Mouse (Mus musculus): ENCODE measurements around the gene Trem3.

GRCm38 (mm10) chr17:48213511-48213910 lies 34.1 kb upstream of the Trem3 start:
- TF ChIP-seq E2F4 (IDR thresholded peaks at IDR 0.05; ENCODE audit: insufficient read depth) (no peak), POLR2A (IDR thresholded peaks at IDR 0.05; ENCODE audit: insufficient read length, low read depth) (no peak), TCF12 (IDR thresholded peaks at IDR 0.05; ENCODE audit: insufficient read depth, poor library complexity, severe bottlenecking) (no peak), MYOG (IDR thresholded peaks at IDR 0.05; ENCODE audit: control insufficient read depth in 1 of 3, insufficient read depth in 1 of 3, insufficient read length in 2 of 3, low read depth in 2 of 3) (no peak), SRF (IDR thresholded peaks at IDR 0.05; ENCODE audit: control insufficient read depth, insufficient read length, low read depth) (no peak), USF1 (IDR thresholded peaks at IDR 0.05; ENCODE audit: low read depth) (no peak), REST (IDR thresholded peaks at IDR 0.05; ENCODE audit: insufficient read depth, insufficient read length) (no peak)
